Mouse (Mus musculus) lung, embryonic 14.5 days (tissue): ENCODE measurements around the gene Fut8. TPM values are rescaled to one million over a fixed set of nuclear protein-coding genes. Genes with fewer than 3 reads are reported as not detected.

Source experiments
- ATAC-seq: fragments of 200-750 bp; cut with Nextera tagmentation; 2 replicates; pipeline ENCODE4 v1.8.0; 2017; ENCODE audit warnings: mild to moderate bottlenecking, moderate TSS enrichment, moderate library complexity; ENCODE audit not compliant: insufficient read depth
- DNase-seq: peaks from one replicate; pipeline ENCODE4 v3.0.0-alpha.2; 2015
- H3K27ac ChIP-seq: fragments of 300-500 bp; sonication (generic); 2 replicates; pipeline ENCODE4 v1.5.1; 2014; ENCODE audit warnings: low read depth, mild to moderate bottlenecking, moderate library complexity
- H3K27me3 ChIP-seq: fragments of 300-500 bp; sonication (generic); 2 replicates; pipeline ENCODE4 v1.6.1; 2014; ENCODE audit warnings: low read length, control low read depth; ENCODE audit not compliant: insufficient read depth
- H3K36me3 ChIP-seq: fragments of 300-500 bp; sonication (generic); 2 replicates; pipeline ENCODE4 v1.6.1; 2014; ENCODE audit warnings: control low read depth; ENCODE audit not compliant: insufficient read depth
- H3K4me1 ChIP-seq: fragments of 300-500 bp; sonication (generic); 2 replicates; pipeline ENCODE4 v1.6.1; 2014; ENCODE audit warnings: antibody characterized with exemption, control low read depth; ENCODE audit not compliant: insufficient read depth
- H3K4me2 ChIP-seq: fragments of 300-500 bp; sonication (generic); 2 replicates; pipeline ENCODE4 v1.6.1; 2014; ENCODE audit warnings: mild to moderate bottlenecking
- H3K4me3 ChIP-seq: fragments of 300-500 bp; sonication (generic); 2 replicates; pipeline ENCODE4 v1.5.1; 2014; ENCODE audit warnings: low read depth, low read length
- H3K9ac ChIP-seq: fragments of 300-500 bp; sonication (generic); 2 replicates; pipeline ENCODE4 v1.6.1; 2014
- H3K9me3 ChIP-seq: fragments of 300-500 bp; sonication (generic); 2 replicates; pipeline ENCODE4 v1.6.1; 2016; ENCODE audit warnings: low read depth, low read length, control low read depth
- CTCF ChIP-seq: IDR thresholded peaks from 2 replicates; pipeline ENCODE4 v1.5.1; 2016; ENCODE audit warnings: antibody characterized with exemption, low read depth
- WGBS: fragments of 180-500 bp; shearing (Covaris S2); extraction: QIAGEN DNeasy Blood & Tissue Kit; methylation state at CpG from one replicate; pipeline ENCODE4 v1.1.7; 2014; 5-methylcytosine and 5-hydroxymethylcytosine counted together
- polyA plus RNA-seq: library from polyadenylated mRNA; unstranded; fragments of >200 nt; fragmentation: Nextera tagmentation; extraction: Ambion mirVana; gene quantifications from 2 replicates; pipeline ENCODE4 v1.2.1, GENCODE M21; 2014

Fut8 gene
- polyA plus RNA-seq, 1 experiment from 2014 or later = 29.4 TPM

DNA sequence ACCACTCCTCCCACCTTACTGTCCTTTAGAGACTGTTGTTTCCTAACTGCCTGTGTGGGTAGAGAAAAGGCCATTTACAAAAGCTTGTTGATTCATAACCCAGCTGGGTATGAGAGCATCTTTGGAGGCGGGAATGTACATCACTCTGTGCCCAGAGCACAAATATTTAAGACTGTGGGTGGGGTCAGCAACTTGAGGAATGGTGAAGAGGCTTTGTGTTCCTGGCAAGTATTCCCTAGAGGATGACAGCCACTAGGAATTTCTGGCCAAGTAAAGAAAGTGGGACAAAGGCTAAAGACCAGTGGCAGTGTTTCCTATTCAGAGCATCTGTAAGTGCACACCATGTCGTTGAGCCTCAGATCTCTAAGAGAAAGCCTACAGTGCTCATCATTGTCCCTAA is 242.0 kb downstream of the Fut8 start:
- H3K4me3 ChIP-seq = no peak overlapping the region
- no peaks in the 10 kb centered on the region for H3K4me1 ChIP-seq
- H3K9ac ChIP-seq = no peak overlapping the region
- TF ChIP-seq CTCF = no peak
- no peak for ATAC-seq
- H3K27me3 ChIP-seq = no peaks in the 10 kb centered on the region
- no peak overlapping the region for H3K4me2 ChIP-seq
- H3K9me3 ChIP-seq = no peaks in the 10 kb centered on the region
- no peak overlapping the region for H3K27ac ChIP-seq
- WGBS = 74% methylated on average over 2 of the region's 2 CpGs
- no peak for DNase-seq
- H3K36me3 ChIP-seq = 0 out of 2 replicates have a peak, but pooled peaks cover 3% of the 10 kb centered on the region

DNA sequence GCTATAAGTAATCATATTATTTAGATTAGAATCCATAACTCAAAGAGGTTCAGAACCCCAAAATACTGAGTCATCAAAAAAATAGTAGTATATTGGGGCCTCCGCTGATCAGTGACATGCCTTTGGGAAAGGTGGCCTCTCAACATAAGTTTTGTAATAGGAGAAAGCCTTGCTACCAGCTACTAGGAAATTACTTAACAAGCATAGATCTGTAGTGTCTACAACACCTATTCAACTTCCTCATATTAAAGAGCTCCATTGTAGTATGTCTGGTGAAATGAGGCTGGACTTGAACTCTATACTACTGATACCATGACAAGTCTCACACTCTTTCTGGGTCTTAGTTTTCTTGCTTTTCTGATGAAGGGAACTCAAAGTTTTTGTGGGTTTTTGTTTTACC is 243.2 kb downstream of the Fut8 start:
- Histone ChIP-seq H3K4me1 (no peaks in the 10 kb centered on the region), H3K27me3 (no peaks in the 10 kb centered on the region), H3K4me3 (no peak overlapping the region), H3K4me2 (no peak overlapping the region), H3K27ac (no peak overlapping the region), H3K36me3 (no peaks in the 10 kb centered on the region), H3K9ac (no peak overlapping the region), H3K9me3 (no peaks in the 10 kb centered on the region)
- WGBS = 91% methylated on average over 1 of the region's 1 CpGs
- TF ChIP-seq CTCF = no peak
- no peak for ATAC-seq
- DNase-seq = no peak

DNA sequence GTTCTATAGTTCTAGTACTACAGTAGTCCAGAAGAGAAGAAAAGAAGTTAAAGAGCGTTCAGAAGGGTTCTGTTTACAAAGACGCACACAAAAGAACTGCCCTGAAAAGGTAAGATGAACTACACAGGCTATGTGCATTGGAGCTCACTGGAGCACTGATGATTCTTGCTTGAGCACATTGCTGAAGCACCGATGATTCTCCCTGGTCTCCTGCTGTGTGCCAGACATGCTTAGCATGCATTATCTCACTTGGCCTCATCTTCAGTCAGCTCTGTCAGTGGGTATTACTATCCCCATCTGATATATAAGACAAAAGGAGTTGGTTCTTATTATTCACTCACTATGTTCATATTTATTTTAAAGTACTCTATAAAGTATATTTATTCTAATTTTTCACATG is 243.9 kb downstream of the Fut8 start:
- no peaks in the 10 kb centered on the region for H3K4me1 ChIP-seq
- no peaks in the 10 kb centered on the region for H3K9me3 ChIP-seq
- no peak overlapping the region for H3K4me3 ChIP-seq
- H3K27me3 ChIP-seq = no peaks in the 10 kb centered on the region
- H3K9ac ChIP-seq = no peak overlapping the region
- DNase-seq (no peak), ATAC-seq (no peak)
- no peak overlapping the region for H3K4me2 ChIP-seq
- no peak overlapping the region for H3K27ac ChIP-seq
- no peak for TF ChIP-seq CTCF
- no peaks in the 10 kb centered on the region for H3K36me3 ChIP-seq
- WGBS = 78% methylated on average over 3 of the region's 3 CpGs

DNA sequence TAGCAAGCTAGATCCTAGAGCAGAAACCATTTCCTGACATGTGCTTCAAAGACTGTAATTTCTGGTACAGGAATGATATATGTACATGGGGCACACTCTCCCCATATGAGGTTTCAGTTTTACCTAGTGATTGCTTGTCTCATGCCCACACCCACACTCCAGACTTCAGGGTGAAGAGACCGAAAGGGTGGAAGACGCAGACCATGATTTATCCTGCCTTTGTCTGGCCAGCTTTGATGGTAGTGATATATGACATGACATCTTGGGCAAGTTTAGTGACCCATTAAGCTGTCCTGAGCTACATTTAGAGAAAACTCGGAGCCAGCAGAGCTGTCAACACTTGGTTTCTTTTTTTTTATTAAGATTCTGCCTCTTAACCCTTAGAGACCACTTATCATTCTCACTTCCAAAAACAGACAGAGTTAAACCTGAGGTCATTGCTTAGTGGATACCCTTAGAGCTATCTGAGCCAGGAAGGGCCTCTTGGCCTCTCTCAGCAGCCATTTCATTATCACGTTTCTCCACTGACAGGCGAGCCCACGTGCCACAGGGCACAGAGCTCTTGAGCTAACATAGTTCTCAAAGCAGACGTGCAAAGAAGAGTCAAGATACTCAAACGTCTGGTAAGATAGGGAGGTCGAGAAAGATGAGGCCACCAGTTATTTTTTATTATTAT is 245.4 kb downstream of the Fut8 start:
- DNase-seq (no peak), ATAC-seq (no peak)
- Histone ChIP-seq H3K27ac (no peak overlapping the region), H3K4me1 (no peaks in the 10 kb centered on the region), H3K9ac (no peak overlapping the region), H3K27me3 (no peaks in the 10 kb centered on the region), H3K36me3 (no peaks in the 10 kb centered on the region), H3K4me3 (no peak overlapping the region), H3K9me3 (no peaks in the 10 kb centered on the region), H3K4me2 (no peak overlapping the region)
- no peak for TF ChIP-seq CTCF
- WGBS = 12% methylated on average over 9 of the region's 9 CpGs

DNA sequence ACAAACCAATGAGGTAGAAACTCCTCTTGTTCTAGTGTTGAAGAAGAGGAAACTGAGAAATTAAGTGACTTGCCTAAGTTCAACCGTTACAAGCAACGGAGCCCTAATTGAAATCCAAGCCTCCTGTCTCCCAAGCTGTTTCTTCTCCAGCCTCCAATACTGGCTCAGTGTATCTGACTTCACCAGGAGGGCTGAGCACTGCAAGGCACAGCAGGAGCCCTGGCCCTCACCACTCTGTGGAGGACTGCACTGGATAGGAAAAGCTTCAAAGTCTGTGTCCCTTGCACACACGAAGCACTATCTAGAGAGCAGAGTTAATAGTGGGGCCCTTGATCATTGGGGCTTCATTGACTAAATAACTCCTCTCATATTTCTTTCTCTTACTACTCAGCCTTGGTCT is 246.8 kb downstream of the Fut8 start:
- Histone ChIP-seq H3K9ac (no peak overlapping the region), H3K4me1 (no peaks in the 10 kb centered on the region), H3K27me3 (no peaks in the 10 kb centered on the region), H3K9me3 (no peaks in the 10 kb centered on the region), H3K36me3 (no peaks in the 10 kb centered on the region), H3K4me2 (no peak overlapping the region), H3K27ac (no peak overlapping the region), H3K4me3 (no peak overlapping the region)
- DNase-seq (no peak), ATAC-seq (no peak)
- no peak for TF ChIP-seq CTCF
- WGBS = 68% methylated on average over 3 of the region's 3 CpGs

DNA sequence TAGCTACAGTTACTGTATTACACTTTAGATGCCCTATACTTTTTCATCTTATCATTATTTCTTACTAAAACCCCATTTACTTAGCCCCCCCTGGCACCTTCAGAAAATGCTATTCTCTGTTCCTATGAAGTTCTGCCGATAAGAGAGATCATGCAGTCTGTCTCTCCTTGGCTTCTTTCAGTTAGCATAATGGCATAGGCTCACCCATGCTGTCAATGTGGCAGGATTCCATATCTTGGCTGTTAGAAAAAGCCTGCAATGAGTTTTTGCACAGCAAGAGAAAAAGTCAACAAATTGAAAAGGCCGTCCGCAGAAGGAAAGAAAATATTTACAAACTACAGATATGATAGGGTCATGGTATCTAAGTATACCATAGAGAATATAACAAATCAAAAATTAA is 253.6 kb downstream of the Fut8 start:
- Histone ChIP-seq H3K4me3 (no peak overlapping the region), H3K9ac (no peak overlapping the region), H3K9me3 (no peaks in the 10 kb centered on the region), H3K4me1 (no peaks in the 10 kb centered on the region), H3K36me3 (no peaks in the 10 kb centered on the region), H3K27ac (no peak overlapping the region), H3K4me2 (no peak overlapping the region), H3K27me3 (no peaks in the 10 kb centered on the region)
- WGBS = 54% methylated on average over 3 of the region's 3 CpGs
- DNase-seq = no peak
- ATAC-seq = no peak
- no peak for TF ChIP-seq CTCF

DNA sequence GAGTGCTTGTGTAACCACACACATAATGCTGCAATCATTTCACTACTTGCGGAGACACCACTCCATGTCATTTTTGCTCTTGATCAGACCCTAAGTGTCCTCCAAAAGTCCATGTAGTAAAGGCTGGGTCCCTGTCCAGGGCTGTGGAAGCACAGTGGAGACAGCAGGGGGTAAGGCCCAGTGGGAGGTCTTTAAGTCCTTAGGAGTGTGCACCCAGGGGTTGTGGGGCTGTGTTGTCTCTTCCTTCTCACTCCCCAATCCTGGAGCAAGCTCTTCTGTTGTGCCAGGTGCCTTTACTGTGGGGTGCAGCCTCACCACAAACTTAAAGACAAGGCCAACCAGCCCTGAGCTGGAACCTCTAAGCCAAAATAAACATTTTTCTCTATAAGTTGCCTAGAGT is 257.9 kb downstream of the Fut8 start:
- 80% methylated on average over 1 of the region's 1 CpGs for WGBS
- no peaks in the 10 kb centered on the region for H3K9me3 ChIP-seq
- H3K9ac ChIP-seq = no peak overlapping the region
- H3K4me2 ChIP-seq = no peak overlapping the region
- no peaks in the 10 kb centered on the region for H3K27me3 ChIP-seq
- no peak overlapping the region for H3K27ac ChIP-seq
- TF ChIP-seq CTCF = no peak
- DNase-seq (no peak), ATAC-seq (no peak)
- no peak overlapping the region for H3K4me3 ChIP-seq
- no peaks in the 10 kb centered on the region for H3K4me1 ChIP-seq
- H3K36me3 ChIP-seq = no peaks in the 10 kb centered on the region

DNA sequence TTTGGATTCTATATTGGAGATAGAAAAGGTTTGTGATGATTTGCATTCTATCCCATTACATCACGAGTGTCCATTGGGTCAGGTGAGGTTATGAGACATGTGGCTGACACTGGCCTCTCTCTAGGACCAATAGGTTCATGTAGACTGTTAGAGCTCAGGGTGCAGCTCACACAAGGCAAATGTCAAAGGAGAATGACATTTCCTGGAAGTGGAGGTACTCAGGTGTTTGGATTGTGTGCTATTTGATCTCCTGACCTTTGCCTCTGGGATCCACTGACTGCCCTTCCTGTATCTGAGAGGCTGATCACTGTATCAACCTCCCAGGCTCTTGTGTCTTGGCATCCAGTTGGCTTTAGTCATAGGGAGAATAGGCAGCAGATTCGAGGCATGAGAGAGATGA is 260.2 kb downstream of the Fut8 start:
- 46% methylated on average over 2 of the region's 2 CpGs for WGBS
- no peak overlapping the region for H3K4me2 ChIP-seq
- TF ChIP-seq CTCF = no peak
- no peak for DNase-seq
- no peaks in the 10 kb centered on the region for H3K36me3 ChIP-seq
- no peak overlapping the region for H3K9ac ChIP-seq
- H3K4me1 ChIP-seq = no peaks in the 10 kb centered on the region
- H3K27me3 ChIP-seq = no peaks in the 10 kb centered on the region
- ATAC-seq = no peak
- no peak overlapping the region for H3K4me3 ChIP-seq
- H3K9me3 ChIP-seq = no peaks in the 10 kb centered on the region
- no peak overlapping the region for H3K27ac ChIP-seq
